17 mouse cellular contexts compared by ENCODE assay signal in the genomic region with DNA sequence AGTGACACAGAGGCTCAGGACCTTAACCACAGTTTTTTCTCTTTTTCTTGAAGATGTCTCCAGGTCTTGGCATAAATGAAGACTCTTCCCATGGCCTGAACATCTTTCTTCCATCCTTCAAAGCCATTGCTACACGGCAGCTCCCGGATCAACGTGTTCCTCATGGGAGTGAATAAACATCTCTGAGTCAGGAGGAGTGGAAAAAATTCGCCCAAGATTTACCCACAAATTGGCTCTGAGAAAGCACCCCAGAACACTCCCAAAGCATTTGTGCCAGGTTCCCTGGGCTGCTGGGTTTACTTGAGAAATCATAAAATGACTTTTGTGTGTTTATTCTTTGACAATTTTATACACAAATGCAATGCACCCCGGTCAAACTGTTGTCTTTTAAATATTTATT.
"Had no signal": no experiment of that assay in that cellular context is flagged by ENCODE, and none has a peak within 500 bp of the region (broad histone marks: within the 10 kb centered on the region; RNA-seq: fewer than 3 reads in every experiment).

No protein-coding gene starts in this region.

- H3K4me3 ChIP-seq: kidney, embryonic 15.5 days; left cerebral cortex, adult 2 months; liver, embryonic 13.5 days; midbrain, embryonic 12.5 days; myocyte; neural tube, embryonic 13.5 days had no signal

- H3K27me3 ChIP-seq: kidney, embryonic 15.5 days; liver, embryonic 13.5 days; midbrain, embryonic 12.5 days; neural tube, embryonic 13.5 days had no signal

- H3K27ac ChIP-seq: kidney, embryonic 15.5 days; liver, embryonic 13.5 days; midbrain, embryonic 12.5 days; neural tube, embryonic 13.5 days had no signal

- ATAC-seq: midbrain, embryonic 16.5 days had no signal

- H3K4me2 ChIP-seq: kidney, embryonic 15.5 days; liver, embryonic 13.5 days; midbrain, embryonic 12.5 days; neural tube, embryonic 13.5 days had no signal

- H3K36me3 ChIP-seq: kidney, embryonic 15.5 days; liver, embryonic 13.5 days; midbrain, embryonic 12.5 days; neural tube, embryonic 13.5 days had no signal

- H3K4me1 ChIP-seq: kidney, embryonic 15.5 days; liver, embryonic 13.5 days; midbrain, embryonic 12.5 days; neural tube, embryonic 13.5 days had no signal

- DNase-seq: kidney, adult 8-10 months; kidney, postnatal 10 days; kidney, postnatal 36 days; layer of hippocampus, postnatal 36 days; liver, embryonic 13.5 days; lung, adult 2 months; lung, postnatal 14 days; lung, postnatal 4 days; right cerebral cortex, postnatal 4 days; thymus, adult 18-20 months; thymus, postnatal 36 days had no signal

- H3K9me3 ChIP-seq: kidney, embryonic 15.5 days; liver, embryonic 13.5 days; midbrain, embryonic 12.5 days; neural tube, embryonic 13.5 days had no signal

- H3K9ac ChIP-seq: kidney, embryonic 15.5 days; liver, embryonic 13.5 days; midbrain, embryonic 12.5 days; neural tube, embryonic 13.5 days had no signal
